Mouse (Mus musculus): ENCODE data around the gene Mlst8. TPM values are rescaled to one million over a fixed set of nuclear protein-coding genes. Genes with fewer than 3 reads are reported as not detected.
A peak's percentile ranks its signal among the peaks of the same experiment; 100 is the strongest.

The Mlst8 gene
- total RNA-seq, 2 experiments from 2014 or later, result 10.0 to 10.8 TPM

DNA sequence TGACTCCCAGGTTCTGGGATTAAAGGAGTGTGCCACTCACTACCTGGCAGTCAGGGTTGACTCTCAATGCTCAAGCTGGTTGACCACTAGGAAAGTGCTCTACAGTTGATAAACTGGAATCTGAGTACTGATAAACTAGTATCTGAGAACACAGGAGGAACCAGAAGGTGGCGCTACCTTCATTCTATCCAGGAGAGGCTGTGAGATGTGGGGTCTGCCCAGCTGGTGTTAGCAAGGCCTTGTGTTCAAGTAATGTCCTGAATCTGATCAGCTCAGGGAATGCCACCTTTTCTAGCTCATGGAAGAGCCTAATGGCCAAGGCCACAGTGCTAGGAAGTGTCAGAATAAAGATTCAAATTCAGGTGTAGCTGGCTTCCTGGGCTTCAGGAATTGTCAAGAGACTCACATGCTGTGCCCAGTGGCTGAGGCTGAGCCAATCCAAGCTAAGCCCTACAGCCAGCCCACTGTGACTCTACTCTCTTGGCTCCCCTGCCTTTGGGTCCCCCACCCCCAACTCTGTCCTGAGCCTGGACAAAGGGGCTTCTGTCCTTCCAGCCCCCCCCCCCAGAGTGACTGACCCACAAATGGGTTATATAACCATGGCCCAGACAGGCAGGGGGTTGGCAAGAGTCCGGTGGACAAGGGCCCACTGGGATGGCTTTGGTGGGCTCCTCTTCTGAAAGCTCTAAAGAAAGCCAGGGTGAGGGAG is 15.9 kb upstream of the Mlst8 start:
- intact Hi-C loops (cut with DNase I), result loop anchor here (2.0 to 5.0 kb wide), 3 partner anchors 18 to 168 kb away; no protein-coding TSS in a partner anchor
- peak; percentile 47 to 69 for DNase-seq

DNA sequence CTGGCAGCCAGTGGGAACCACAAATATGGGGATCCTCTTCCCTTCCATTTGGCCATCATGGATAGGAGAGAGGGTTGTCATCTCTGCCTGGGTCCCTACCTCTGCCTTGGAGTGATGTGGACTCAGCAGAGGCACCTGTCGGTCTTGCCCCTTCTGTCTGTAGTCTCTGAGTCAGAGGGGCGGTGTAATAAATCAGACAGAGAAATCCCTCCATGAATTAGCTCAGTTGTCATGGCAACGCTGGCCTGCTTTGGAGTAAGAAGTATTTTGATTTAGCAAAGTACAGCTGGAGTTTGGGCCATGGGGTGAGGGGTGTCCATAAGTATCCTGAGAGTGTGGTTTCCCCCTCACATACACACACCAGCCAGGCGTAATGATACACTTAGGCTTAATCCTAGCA is 11.5 kb upstream of the Mlst8 start:
- DNase-seq, result no peak
- intact Hi-C loops (cut with DNase I), result loop anchor here (5.0 kb wide), 2 partner anchors 137 to 172 kb away; no protein-coding TSS in a partner anchor

DNA sequence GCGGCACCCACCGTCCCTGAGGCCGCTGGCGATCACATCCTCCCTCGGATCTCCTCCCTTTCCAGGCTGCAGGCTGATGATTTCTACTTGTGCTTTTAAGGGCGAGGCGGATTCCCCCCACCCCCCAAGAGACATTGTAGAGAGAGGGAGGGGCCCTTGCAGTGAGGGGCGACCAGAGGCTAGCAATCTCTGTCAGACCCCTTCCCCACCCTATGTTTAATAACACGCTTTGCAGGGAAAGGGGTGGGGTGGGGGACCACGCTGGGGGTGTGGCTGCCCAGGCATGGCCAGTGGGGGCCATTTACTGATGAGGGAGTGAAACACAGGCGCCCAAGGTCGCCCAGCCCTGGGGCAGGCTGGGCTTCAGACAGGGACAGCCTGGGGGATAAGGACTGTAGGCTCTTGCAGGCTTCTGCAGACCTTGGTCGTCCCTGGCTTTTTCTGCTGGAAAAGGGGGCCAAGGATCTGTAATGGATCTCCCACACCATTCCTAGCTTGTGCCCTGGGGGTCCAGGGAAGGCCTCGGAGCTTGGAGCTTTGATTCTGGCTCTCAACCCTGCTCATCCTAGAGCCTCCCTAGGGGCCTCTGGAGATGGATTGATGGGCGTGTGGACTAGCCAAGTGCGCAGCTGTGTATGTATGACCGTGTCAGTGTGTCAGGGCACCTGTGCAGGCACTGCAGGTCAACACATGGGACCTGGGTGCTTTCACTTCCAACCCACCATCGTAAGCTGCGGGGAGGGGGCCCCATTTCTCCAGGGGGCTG is 10.6 kb upstream of the Mlst8 start:
- DNase-seq, result no peak
- intact Hi-C loops (cut with DNase I), result loop anchor here (5.0 kb wide), 2 partner anchors 138 to 173 kb away; no protein-coding TSS in a partner anchor

DNA sequence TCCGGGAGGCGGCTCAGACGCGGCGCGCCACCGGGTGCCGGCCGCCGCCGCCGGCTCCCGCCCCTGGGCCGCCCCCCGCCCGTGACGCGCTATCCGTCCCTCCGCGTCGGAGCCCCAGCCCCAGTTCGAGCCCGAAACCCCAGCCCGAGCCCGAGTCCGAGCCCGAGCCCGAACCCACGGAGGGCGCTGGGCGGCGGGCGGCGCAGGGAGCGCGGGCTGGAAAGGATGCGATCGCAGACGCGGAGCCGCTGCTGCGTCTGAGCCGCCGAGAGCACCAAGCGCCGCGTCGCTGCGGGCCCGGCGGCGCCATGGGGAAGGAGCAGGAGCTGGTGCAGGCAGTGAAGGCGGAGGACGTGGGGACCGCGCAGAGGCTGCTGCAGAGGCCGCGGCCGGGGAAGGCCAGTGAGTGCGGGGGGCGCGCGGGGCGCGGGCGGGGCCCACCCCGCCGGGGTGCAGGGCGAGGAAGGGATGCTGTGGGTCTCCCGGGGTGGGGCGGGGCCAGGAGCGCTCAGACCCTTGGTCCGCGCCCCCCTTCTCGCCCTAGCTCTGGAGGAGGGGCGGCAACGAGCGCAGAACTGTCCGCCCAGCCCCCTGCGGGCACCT is 9.9 kb upstream of the Mlst8 start:
- peak; percentile 46 to 49 for DNase-seq
- intact Hi-C loops (cut with DNase I), result no loop called here

DNA sequence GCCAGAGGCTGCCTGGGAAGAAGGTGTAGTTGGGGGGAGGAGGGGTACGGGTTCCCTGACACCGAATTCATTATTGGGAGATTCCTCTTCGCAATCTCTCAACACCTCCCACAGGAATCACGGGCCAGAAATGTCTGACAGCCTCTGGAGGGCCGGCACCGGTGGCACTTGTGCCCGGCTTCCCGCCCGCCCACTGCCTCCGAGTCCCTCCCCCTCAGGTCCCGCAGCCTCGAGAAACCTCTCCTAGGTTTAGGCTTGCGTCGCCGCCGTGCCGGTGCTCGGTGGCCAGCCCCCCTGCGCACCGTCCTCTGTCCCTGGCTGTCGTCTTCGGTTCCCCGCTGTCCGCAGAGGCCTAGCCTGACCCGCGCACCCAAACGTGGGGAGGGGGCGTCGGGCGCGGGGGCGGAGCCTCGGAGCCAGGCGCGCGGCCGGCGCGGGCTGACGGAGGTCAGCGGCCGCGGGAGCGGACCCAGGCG is 9.3 kb upstream of the Mlst8 start, which contains the start of gene Caskin1:
TSS of gene Caskin1 (plus strand) at position 416 of the 476 bp plus-strand sequence.
- intact Hi-C loops (cut with DNase I), result no loop called here

DNA sequence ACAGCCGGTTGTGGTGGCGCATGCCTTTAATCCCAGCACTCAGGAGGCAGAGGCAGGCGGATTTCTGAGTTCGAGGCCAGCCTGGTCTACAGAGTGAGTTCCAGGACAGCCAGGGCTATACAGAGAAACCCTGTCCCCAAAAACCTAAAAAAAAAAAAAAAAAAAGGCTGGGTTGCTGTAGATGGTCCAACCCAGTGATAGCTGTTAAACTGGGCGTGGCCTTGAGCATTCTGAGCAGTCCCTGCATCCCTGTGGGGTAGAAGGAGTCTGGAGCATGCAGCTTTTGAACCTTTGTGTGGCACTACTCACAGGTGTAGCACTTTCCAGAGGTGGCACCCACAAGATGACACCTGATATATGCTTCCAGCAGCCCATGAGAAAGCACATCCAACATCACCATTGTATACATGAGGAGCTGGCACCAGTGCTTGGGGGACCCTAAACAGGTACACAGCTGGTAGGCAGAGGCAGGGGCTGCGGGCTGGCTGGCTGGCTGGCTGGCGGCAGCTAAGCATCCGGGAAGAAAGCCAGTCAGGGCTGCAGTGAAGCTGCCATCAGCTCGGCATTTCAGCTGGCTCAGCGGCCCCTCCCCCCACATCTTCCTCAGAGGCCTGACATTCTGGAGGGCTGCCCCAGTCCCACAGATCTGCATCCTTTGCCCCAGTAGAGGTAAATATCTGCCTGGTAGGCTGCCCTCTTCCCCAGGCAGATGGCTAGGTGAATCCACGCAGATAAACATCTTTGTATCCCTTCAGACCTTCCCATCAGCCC is 6.4 kb upstream of the Mlst8 start:
- intact Hi-C loops (cut with DNase I), result no loop called here
- peak in 1 of 2 experiments; percentile 37 for DNase-seq

More for the DNA sequence above, 9.3 kb upstream of the Mlst8 start, which contains the start of gene Caskin1:
- no peak for DNase-seq

DNA sequence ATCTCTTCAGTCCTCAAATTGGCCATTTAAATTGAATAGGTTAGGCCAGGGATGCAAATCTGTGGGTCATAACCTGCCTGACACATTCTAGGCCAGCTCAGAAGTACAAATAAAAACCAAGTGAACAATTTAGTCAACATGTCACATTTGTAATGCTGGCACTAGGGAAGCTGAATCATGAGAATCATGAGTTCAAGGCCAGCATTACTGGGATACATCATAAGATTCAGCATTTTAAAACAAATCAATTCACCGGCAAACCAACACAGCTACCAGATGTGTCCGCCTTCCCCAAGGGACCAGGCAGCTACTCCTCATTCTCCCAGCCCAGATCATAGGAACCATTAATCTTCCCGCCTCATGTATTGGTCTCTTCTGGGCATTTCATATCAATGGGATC is 4.6 kb upstream of the Mlst8 start:
- intact Hi-C loops (cut with DNase I), result loop anchor here (5.0 kb wide), 1 partner anchor 44 kb away; the partner anchor contains the start of gene Traf7
- no peak for DNase-seq

DNA sequence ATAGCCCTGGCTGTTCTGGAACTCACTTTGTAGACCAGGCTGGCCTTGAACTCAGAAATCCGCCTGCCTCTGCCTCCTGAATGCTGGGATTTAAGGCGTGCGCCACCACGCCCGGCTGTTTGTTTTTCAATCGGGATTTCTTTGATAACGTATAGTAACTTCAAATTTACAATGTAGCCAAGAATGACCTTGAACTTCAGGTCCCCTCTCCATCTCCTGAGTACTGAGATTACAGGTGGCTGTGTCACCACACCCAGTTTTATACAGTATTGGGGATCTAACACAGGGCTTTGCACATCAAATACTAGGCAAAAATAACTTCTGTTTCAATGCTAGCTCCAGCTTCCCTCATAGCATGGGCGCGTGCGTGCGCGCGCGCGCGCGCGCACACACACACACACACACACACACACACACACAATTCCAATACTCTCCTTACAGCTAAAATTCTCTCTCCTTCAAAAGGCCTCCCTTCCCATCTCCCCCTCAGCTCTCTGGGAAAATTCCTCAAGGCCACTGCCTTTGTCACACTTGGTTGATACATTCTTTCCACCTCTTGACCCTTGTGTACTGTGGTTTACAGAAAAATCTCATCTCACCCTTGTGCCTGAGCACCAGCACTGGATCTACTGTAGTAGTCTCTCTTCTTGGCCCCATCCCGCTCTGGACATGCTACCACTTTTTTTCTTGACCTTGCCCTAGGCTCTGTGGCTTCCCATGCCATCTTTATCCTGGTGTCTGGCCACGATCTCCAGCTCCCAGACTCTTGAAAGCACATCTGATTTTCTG is 2.3 kb upstream of the Mlst8 start:
- intact Hi-C loops (cut with DNase I), result loop anchor here (5.0 kb wide), 1 partner anchor 46 kb away; the partner anchor contains the start of gene Traf7

DNA sequence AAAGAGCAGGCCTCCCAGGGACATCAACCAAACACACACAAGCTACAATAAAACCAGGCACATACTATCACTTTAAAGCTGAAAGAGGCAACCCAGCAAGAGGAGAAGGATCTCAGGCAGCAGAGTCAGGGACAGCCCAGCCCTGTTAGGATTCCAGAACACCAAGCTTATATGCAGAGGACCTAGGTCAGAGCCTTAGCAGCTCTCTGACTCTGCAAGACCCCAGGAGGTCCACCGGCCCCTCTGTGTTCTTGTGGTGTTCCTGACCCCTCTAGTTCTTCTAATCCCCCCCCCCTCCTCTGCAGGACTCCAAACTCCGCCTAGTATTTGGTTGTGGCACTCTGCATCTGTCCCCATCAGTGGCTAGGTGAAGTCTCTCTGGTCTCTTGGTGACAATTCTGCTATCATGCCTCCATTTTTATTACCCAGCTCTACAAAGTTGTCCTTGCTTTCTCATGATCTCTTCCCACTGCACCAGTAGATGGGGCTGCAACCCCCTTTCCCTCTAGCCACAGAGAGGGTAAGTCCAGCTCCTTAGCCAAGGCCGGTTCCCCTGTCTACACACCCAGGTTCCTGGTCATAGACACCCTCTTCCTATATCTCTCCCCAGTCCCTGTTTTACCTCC is 1.4 kb upstream of the Mlst8 start:
- intact Hi-C loops (cut with DNase I), result loop anchor here (5.0 kb wide), 1 partner anchor 47 kb away; the partner anchor contains the start of gene Traf7

More for the DNA sequence above, 2.3 kb upstream of the Mlst8 start:
- no peak for DNase-seq

DNA sequence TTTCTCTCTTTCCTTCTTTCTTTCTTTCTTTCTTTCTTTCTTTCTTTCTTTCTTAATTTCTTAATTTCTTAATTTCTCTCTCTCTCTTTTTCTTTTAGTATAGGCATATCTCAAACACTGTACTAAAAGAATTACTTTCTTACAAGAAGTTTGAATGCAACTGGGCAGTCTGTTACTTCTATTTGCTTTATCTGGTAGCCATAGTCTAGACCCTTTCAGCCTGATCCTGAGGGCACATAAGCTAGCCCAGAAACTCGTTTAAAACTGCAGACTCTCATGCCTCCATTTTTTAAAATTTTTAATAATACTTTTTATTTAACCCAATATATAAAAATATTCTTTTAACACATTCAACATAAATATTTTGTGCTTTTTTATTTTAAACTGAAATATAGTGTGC is 553 bp upstream of the Mlst8 start:
- intact Hi-C loops (cut with DNase I), result no loop called here
- no peak for DNase-seq

More for the DNA sequence above, 1.4 kb upstream of the Mlst8 start:
- no peak for DNase-seq

DNA sequence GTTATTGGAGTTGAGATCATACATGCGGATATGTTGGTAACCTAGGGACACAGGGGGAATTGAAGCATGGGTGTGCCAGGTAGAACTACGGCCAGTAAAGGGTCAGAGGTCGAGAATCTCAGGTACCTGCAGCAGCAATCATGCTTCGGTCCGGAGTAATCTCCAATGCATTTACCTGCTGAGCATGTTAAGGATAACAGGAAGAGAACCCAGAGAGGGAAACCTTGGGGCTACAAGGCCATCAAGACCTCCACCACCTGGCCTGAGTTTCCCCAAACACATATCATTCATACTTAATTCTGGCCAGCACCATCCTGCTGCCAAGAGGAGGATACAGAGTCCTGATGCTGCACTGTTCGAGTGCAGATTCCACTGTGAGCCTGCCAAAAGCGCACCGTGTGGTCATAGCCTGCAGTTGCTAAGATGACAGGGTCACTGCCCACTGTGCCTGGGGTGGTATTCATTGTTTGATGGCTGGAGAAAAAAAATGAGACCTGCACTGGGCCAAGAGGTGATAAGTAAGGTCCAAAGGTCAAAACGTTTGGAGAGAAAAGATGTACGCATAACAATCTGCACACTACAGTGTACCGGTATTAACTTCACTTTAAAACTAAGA is 785 bp downstream of the Mlst8 start:
- no peak for DNase-seq
- intact Hi-C loops (cut with DNase I), result no loop called here

DNA sequence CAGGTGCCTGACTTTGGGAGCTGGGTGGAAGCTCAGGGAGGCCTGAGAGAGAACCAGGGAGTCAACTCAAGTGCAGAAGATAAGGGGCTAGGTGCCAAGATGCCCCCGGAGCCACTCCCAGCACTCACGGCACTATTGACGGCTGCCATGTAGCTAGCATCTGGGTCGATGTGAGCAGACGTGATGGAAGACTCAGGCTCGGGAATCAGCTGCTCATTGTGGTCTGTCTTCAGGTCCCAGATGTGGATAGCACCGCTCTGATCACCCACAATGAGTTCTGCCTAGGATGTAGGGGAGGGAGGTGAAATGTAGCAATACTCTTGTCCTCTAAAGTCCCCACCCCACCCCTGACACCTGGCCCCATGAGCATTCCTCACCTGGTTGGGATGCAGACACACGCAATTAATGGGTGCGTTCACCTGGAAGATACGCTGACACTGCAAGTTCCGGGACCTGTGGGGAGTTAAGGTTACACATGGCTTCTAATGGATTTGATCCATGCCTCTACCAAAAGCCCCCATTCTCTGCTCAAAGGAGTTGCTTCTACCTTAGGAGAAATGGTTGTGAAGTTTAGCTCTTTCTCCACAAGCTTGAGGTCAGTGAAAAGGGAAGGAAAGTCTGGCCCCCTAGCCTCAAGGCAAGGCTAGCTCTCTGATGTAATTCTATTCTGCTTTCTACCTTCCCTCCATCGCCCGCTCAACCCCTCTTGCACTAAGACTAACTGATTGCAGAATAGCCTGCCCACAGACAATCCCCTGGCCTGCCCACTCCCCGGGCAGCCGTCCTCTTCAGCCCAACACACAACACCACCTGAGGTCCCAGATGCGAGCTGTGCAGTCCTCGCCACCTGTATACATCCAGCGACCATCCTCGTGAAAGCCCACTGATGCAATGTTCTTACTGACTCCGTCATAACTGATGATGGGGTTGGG is 1.6 kb downstream of the Mlst8 start:
- intact Hi-C loops (cut with DNase I), result no loop called here
- no peak for DNase-seq

DNA sequence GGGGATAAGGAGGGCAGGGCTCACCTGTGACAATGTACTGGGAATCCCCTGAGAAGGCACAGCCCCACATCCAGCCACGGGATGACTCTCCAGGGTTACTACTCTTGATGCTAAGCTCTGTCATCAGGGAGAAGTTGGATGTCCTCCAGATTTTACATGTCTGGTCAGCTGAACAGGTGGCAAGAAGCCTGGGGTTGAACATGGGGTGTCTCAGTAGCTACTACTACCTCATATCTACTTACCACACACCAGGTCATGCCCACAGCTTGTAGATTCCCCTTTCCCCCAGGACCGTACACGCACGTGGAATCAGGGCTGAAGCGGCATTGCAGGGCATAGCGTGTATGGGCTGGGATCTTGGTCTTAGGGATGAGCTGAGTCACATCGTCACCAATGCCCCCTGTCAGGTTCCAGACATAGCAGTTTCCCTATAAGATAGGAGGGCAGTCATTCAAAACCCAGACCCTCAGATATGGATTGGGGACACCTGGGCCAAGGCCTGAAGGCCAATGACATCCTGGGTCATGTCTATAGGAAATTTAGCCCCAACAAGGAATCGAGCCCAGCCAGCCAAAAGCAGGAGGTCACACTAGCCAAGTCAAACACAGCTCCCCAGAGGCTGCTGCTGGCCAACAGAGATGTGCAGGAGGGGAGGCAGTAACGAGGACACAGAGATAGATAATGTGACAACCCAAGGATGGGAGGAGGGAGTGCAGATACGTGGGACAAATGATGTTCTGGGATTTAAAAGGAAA is 2.7 kb downstream of the Mlst8 start:
- intact Hi-C loops (cut with DNase I), result no loop called here

DNA sequence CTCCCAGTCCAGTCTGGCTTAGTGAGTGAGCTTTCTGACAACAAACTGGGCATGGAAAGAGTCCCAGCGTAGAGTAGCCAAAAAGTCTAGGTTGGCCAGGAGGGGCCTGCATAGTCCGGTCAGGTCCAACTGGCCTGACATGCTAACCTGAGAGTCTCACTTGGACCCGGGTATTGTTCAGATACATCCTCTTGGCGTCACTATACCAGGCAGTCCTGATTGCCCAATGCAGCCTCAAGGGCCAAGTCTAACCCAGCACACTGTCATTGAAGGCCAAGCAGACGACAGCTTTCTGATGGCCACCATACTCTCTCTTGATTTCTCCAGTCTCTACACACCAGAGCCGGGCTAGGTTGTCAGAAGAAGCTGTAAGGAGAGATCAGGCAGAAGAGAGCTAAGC is 3.3 kb downstream of the Mlst8 start:
- DNase-seq, result no peak
- intact Hi-C loops (cut with DNase I), result no loop called here

More for the DNA sequence above, 2.7 kb downstream of the Mlst8 start:
- no peak for DNase-seq

DNA sequence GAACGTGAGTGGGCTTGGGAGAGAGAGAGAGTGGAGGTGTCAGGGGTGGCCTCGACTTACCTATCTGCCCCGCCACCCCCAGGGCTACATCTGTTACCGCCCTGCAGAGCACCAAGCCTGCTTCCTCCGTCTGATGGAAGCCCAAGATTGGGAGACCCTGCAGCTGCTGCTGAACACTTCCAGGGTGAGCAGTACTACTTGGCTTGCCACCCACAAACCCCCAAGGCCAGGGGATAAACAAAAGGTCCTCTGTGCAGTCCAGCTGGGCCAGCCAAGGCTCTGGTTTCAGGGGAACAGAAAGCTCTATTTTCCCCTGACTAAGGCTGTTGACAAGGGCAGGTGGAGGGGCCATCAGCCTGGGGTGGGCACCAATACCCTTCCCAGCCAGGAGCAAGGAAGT is 4.3 kb downstream of the Mlst8 start:
- DNase-seq, result no peak
- intact Hi-C loops (cut with DNase I), result no loop called here

DNA sequence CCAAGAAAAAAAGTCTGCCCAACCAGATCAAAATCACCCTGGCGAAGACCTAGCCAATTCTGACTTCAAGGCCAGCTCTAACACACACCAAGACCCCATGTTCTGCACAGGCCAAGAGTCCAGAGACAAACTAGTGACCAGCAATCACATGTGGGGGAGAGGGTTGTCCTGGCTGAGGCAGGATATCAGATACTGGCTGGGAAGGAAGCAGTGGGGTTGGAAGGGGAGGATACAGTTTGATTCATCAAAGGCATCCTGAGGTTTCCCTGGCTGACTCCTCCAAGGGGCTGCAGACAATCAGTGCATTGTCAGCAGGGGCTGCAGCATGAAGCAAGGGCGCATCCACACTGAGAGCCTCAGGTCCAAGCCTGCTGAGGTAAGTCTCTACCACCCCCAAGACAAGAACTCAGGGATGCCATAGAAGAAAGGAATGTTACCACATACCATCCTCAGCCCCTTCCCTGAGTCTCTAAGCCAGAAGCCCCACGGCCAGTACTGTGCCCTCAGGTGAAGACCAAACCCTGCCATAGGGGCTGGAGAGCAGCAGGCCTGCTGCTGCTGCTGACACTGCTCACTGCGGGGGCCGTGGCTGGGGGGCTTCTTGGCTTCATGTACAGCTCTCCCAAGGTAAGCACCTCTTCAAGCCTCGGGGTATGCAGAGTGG is 5.1 kb downstream of the Mlst8 start, which contains the start of gene Bricd5:
TSS of gene Bricd5 (plus strand) at position 273 of the 664 bp plus-strand sequence.
- no peak for DNase-seq
- intact Hi-C loops (cut with DNase I), result no loop called here
